Mouse (Mus musculus): ENCODE measurements at regions not wholly inside any gene's neighbourhood (a gene's known extent, or its start where the extent isn't known, plus 50 kb on each side); places are given as distances from the start of the nearest gene placed in this dataset.

DNA sequence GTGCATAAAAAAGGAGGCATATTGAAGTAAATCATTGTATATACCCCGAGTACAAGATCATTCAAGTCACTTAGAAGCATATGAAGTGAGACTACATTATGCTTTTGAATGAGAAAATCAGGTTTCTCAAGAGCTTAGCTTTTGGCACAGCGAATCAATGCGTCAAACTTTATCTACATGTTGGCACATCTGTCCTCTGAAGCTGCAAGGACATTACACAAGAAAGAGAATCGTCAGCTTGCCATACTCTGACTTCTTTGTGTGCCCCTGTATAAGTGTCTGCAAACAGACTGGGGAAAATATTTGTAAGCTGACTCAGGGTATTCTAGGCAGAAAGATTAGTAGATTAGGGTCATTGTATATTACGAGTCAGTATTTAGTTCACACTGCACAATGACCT, 57.7 kb upstream of the F13a1 start:
- Histone ChIP-seq H3K9ac (ENCODE audit: low read depth, low read length) (no peak overlapping the region), H3K4me2 (ENCODE audit: low read length) (no peak overlapping the region), H3K9me3 (replicated peaks; ENCODE audit: low read length) (no peaks in the 10 kb centered on the region), H3K4me1 (replicated peaks; ENCODE audit: insufficient read depth, low read length) (no peaks in the 10 kb centered on the region), H3K4me3 (replicated peaks; ENCODE audit: low read depth, low read length) (no peak overlapping the region), H3K27me3 (ENCODE audit: insufficient read depth, low read length) (no peaks in the 10 kb centered on the region), H3K27ac (no peak overlapping the region), H3K36me3 (ENCODE audit: insufficient read depth, low read length) (no peaks in the 10 kb centered on the region)
- ATAC-seq (replicated peaks; ENCODE audit: low FRiP score, low read depth) (no peak), DNase-seq (ENCODE audit: low spot score) (no peak)
- no peak for TF ChIP-seq CTCF (IDR thresholded peaks at IDR 0.05; ENCODE audit: low read depth)
- WGBS, result 78% methylated on average over 5 of the region's 5 CpGs

GRCm38 (mm10) chr13:37106009-37106408, 56.0 kb upstream of the F13a1 start:
- ATAC-seq (replicated peaks; ENCODE audit: low FRiP score, low read depth), result no peak
- Histone ChIP-seq H3K4me2 (ENCODE audit: low read length) (no peak overlapping the region), H3K4me3 (replicated peaks; ENCODE audit: low read depth, low read length) (no peak overlapping the region), H3K9ac (ENCODE audit: low read depth, low read length) (no peak overlapping the region), H3K4me1 (replicated peaks; ENCODE audit: insufficient read depth, low read length) (no peaks in the 10 kb centered on the region), H3K27ac (no peak overlapping the region), H3K27me3 (ENCODE audit: insufficient read depth, low read length) (no peaks in the 10 kb centered on the region), H3K9me3 (replicated peaks; ENCODE audit: low read length) (no peaks in the 10 kb centered on the region), H3K36me3 (ENCODE audit: insufficient read depth, low read length) (no peaks in the 10 kb centered on the region)
- no peak for DNase-seq (ENCODE audit: low spot score)
- WGBS, result 82% methylated on average over 5 of the region's 5 CpGs
- TF ChIP-seq CTCF (IDR thresholded peaks at IDR 0.05; ENCODE audit: low read depth), result no peak

GRCm38 (mm10) chr13:37104410-37105294, 54.6 kb upstream of the F13a1 start:
- H3K4me1 ChIP-seq (replicated peaks; ENCODE audit: insufficient read depth, low read length), result no peaks in the 10 kb centered on the region
- H3K4me3 ChIP-seq (replicated peaks; ENCODE audit: low read depth, low read length), result no peak overlapping the region
- no peak for TF ChIP-seq CTCF (IDR thresholded peaks at IDR 0.05; ENCODE audit: low read depth)
- no peak overlapping the region for H3K9ac ChIP-seq (ENCODE audit: low read depth, low read length)
- H3K27ac ChIP-seq, result no peak overlapping the region
- H3K4me2 ChIP-seq (ENCODE audit: low read length), result no peak overlapping the region
- no peaks in the 10 kb centered on the region for H3K27me3 ChIP-seq (ENCODE audit: insufficient read depth, low read length)
- DNase-seq (ENCODE audit: low spot score) (no peak), ATAC-seq (replicated peaks; ENCODE audit: low FRiP score, low read depth) (no peak)
- no peaks in the 10 kb centered on the region for H3K9me3 ChIP-seq (replicated peaks; ENCODE audit: low read length)
- WGBS, result 73% methylated on average over 9 of the region's 9 CpGs
- no peaks in the 10 kb centered on the region for H3K36me3 ChIP-seq (ENCODE audit: insufficient read depth, low read length)

DNA sequence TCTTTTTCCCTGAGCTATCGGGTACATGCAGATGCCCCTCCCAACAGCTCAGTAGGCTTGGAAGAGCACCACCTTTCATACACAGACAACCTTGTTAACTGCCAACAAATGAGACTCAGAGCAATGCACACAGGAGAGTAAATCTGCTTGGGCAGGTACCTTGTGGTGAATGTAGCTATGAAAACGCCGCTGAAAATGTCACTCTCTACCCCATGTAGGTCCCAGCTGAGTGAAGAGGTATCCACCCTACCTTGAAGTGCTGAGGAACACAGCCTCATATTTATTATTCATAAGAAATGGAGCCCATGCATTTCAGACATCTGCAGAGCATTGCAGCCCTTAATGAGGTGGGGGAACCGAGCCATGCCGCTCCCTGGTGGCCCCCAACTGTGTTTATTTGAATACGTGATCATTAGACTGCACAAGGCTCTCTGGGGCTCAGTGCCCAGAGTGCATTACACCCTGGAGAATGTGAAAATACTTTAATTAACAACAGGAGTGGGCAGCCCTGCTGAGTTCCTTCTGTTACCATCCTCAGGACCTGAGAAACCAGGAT, 53.8 kb upstream of the F13a1 start:
- Histone ChIP-seq H3K36me3 (ENCODE audit: insufficient read depth, low read length) (no peaks in the 10 kb centered on the region), H3K9me3 (replicated peaks; ENCODE audit: low read length) (no peaks in the 10 kb centered on the region), H3K4me1 (replicated peaks; ENCODE audit: insufficient read depth, low read length) (no peaks in the 10 kb centered on the region), H3K27ac (no peak overlapping the region), H3K4me3 (replicated peaks; ENCODE audit: low read depth, low read length) (no peak overlapping the region), H3K9ac (ENCODE audit: low read depth, low read length) (no peak overlapping the region), H3K4me2 (ENCODE audit: low read length) (no peak overlapping the region), H3K27me3 (ENCODE audit: insufficient read depth, low read length) (no peaks in the 10 kb centered on the region)
- no peak for TF ChIP-seq CTCF (IDR thresholded peaks at IDR 0.05; ENCODE audit: low read depth)
- no peak for DNase-seq (ENCODE audit: low spot score)
- ATAC-seq (replicated peaks; ENCODE audit: low FRiP score, low read depth), result no peak
- 67% methylated on average over 6 of the region's 6 CpGs for whole genome bisulfite sequencing

DNA sequence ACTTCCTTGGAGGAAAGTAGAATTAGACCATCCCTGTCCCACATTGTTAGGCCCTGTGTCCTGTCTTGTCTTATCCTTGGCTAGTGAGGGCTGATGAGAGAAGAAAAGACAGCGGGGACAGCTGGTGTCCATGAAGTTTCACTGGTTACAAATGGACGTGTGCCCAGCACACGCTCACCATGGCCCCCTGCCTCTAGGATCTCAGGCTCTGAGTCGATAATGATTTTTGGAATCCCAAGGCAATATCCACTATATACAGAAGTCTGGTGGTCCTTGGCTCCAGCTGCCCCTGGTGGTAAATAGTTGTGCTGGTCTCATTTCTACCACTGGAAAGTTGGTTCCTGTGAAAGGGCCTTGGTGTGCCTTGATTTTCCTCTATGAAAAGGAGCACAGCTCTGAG, 51.7 kb upstream of the F13a1 start:
- H3K27ac ChIP-seq, result no peak overlapping the region
- H3K4me3 ChIP-seq (replicated peaks; ENCODE audit: low read depth, low read length), result no peak overlapping the region
- no peaks in the 10 kb centered on the region for H3K4me1 ChIP-seq (replicated peaks; ENCODE audit: insufficient read depth, low read length)
- H3K27me3 ChIP-seq (ENCODE audit: insufficient read depth, low read length), result no peaks in the 10 kb centered on the region
- ATAC-seq (replicated peaks; ENCODE audit: low FRiP score, low read depth) (no peak), DNase-seq (ENCODE audit: low spot score) (no peak)
- TF ChIP-seq CTCF (IDR thresholded peaks at IDR 0.05; ENCODE audit: low read depth), result no peak
- no peak overlapping the region for H3K4me2 ChIP-seq (ENCODE audit: low read length)
- no peaks in the 10 kb centered on the region for H3K9me3 ChIP-seq (replicated peaks; ENCODE audit: low read length)
- no peak overlapping the region for H3K9ac ChIP-seq (ENCODE audit: low read depth, low read length)
- no peaks in the 10 kb centered on the region for H3K36me3 ChIP-seq (ENCODE audit: insufficient read depth, low read length)
- 93% methylated on average over 4 of the region's 4 CpGs for WGBS

Data from kidney, postnatal 0 days (tissue).